Mouse (Mus musculus): ENCODE measurements around the gene Pgs1. TPM values are rescaled to one million over a fixed set of nuclear protein-coding genes. Genes with fewer than 3 reads are reported as not detected.
A peak's percentile ranks its signal among the peaks of the same experiment; 100 is the strongest.

The Pgs1 gene
- polyA plus RNA-seq, 1 experiment from 2014 or later: 41.2 TPM

GRCm38 (mm10) chr11:118023475-118023874 lies 37.4 kb downstream of the Pgs1 start:
- H3K4me2 ChIP-seq (replicated peaks): no peak overlapping the region
- no peak overlapping the region for H3K4me3 ChIP-seq (replicated peaks)
- H3K4me1 ChIP-seq: no peaks in the 10 kb centered on the region
- peaks cover 49% of the 10 kb centered on the region for H3K36me3 ChIP-seq
- H3K27ac ChIP-seq (replicated peaks): no peak overlapping the region
- H3K27me3 ChIP-seq: no peaks in the 10 kb centered on the region
- H3K9me3 ChIP-seq (replicated peaks): no peaks in the 10 kb centered on the region
- ATAC-seq (ENCODE audit: insufficient number of reproducible peaks, low FRiP score, low TSS enrichment, low read depth): no peak
- H3K9ac ChIP-seq: no peak overlapping the region
- 91% methylated on average over 7 of the region's 7 CpGs for WGBS

- 58% methylated on average over 2 of the region's 2 CpGs for WGBS
- Histone ChIP-seq H3K4me3 (replicated peaks) (no peak overlapping the region), H3K36me3 (peaks cover 49% of the 10 kb centered on the region), H3K27me3 (no peaks in the 10 kb centered on the region), H3K4me1 (no peaks in the 10 kb centered on the region), H3K27ac (replicated peaks) (no peak overlapping the region), H3K9ac (no peak overlapping the region), H3K9me3 (replicated peaks) (no peaks in the 10 kb centered on the region), H3K4me2 (replicated peaks) (no peak overlapping the region)
- no peak for ATAC-seq (ENCODE audit: insufficient number of reproducible peaks, low FRiP score, low TSS enrichment, low read depth)
Observed at GRCm38 (mm10) chr11:118024111-118024510, 38.0 kb downstream of the Pgs1 start.

- Histone ChIP-seq H3K4me1 (no peaks in the 10 kb centered on the region), H3K9me3 (replicated peaks) (no peaks in the 10 kb centered on the region), H3K9ac (no peak overlapping the region), H3K27ac (replicated peaks) (no peak overlapping the region), H3K27me3 (no peaks in the 10 kb centered on the region), H3K4me2 (replicated peaks) (no peak overlapping the region), H3K36me3 (peaks cover 20% of the 10 kb centered on the region; the same call in 1 of the 2 replicates), H3K4me3 (replicated peaks) (no peak overlapping the region)
- ATAC-seq (ENCODE audit: insufficient number of reproducible peaks, low FRiP score, low TSS enrichment, low read depth): 0 out of 2 replicates have a peak, but pooled peaks have one; percentile 40
- WGBS: 75% methylated on average over 6 of the region's 6 CpGs
Observed at GRCm38 (mm10) chr11:118029170-118029569, 43.1 kb downstream of the Pgs1 start.

- H3K4me3 ChIP-seq (replicated peaks): no peak overlapping the region
- 95% methylated on average over 9 of the region's 9 CpGs for whole genome bisulfite sequencing
- no peak for ATAC-seq (ENCODE audit: insufficient number of reproducible peaks, low FRiP score, low TSS enrichment, low read depth)
- H3K4me1 ChIP-seq: no peaks in the 10 kb centered on the region
- H3K4me2 ChIP-seq (replicated peaks): no peak overlapping the region
- no peak overlapping the region for H3K9ac ChIP-seq
- H3K9me3 ChIP-seq (replicated peaks): no peaks in the 10 kb centered on the region
- H3K27me3 ChIP-seq: no peaks in the 10 kb centered on the region
- H3K36me3 ChIP-seq: 0 out of 2 replicates have a peak, but pooled peaks cover 9% of the 10 kb centered on the region
- no peak overlapping the region for H3K27ac ChIP-seq (replicated peaks)
Observed at GRCm38 (mm10) chr11:118031134-118031533, 45.0 kb downstream of the Pgs1 start.

GRCm38 (mm10) chr11:118034395-118034794 lies 48.3 kb downstream of the Pgs1 start:
- ATAC-seq (ENCODE audit: insufficient number of reproducible peaks, low FRiP score, low TSS enrichment, low read depth): no peak
- Histone ChIP-seq H3K4me1 (no peaks in the 10 kb centered on the region), H3K4me3 (replicated peaks) (no peak overlapping the region), H3K36me3 (no peaks in the 10 kb centered on the region), H3K9ac (no peak overlapping the region), H3K4me2 (replicated peaks) (no peak overlapping the region), H3K27ac (replicated peaks) (no peak overlapping the region), H3K27me3 (no peaks in the 10 kb centered on the region), H3K9me3 (replicated peaks) (no peaks in the 10 kb centered on the region)
- 71% methylated on average over 13 of the region's 13 CpGs for WGBS

- H3K9me3 ChIP-seq (replicated peaks): no peaks in the 10 kb centered on the region
- no peak overlapping the region for H3K9ac ChIP-seq
- no peaks in the 10 kb centered on the region for H3K36me3 ChIP-seq
- no peak overlapping the region for H3K27ac ChIP-seq (replicated peaks)
- no peaks in the 10 kb centered on the region for H3K27me3 ChIP-seq
- WGBS: 59% methylated on average over 9 of the region's 9 CpGs
- ATAC-seq (ENCODE audit: insufficient number of reproducible peaks, low FRiP score, low TSS enrichment, low read depth): no peak
- H3K4me1 ChIP-seq: no peaks in the 10 kb centered on the region
- no peak overlapping the region for H3K4me3 ChIP-seq (replicated peaks)
- no peak overlapping the region for H3K4me2 ChIP-seq (replicated peaks)
Observed at GRCm38 (mm10) chr11:118035068-118035467, 49.0 kb downstream of the Pgs1 start.

- Histone ChIP-seq H3K4me2 (replicated peaks) (no peak overlapping the region), H3K9ac (no peak overlapping the region), H3K27me3 (no peaks in the 10 kb centered on the region), H3K36me3 (no peaks in the 10 kb centered on the region), H3K4me3 (replicated peaks) (no peak overlapping the region), H3K9me3 (replicated peaks) (no peaks in the 10 kb centered on the region), H3K27ac (replicated peaks) (no peak overlapping the region), H3K4me1 (peaks cover 6% of the 10 kb centered on the region)
- 90% methylated on average over 9 of the region's 9 CpGs for WGBS
- ATAC-seq (ENCODE audit: insufficient number of reproducible peaks, low FRiP score, low TSS enrichment, low read depth): no peak
Observed at GRCm38 (mm10) chr11:118042791-118043190, 56.7 kb downstream of the Pgs1 start.

- Histone ChIP-seq H3K9ac (no peak overlapping the region), H3K36me3 (no peaks in the 10 kb centered on the region), H3K27ac (replicated peaks) (no peak overlapping the region), H3K9me3 (replicated peaks) (no peaks in the 10 kb centered on the region), H3K4me2 (replicated peaks) (no peak overlapping the region), H3K4me1 (peaks cover 6% of the 10 kb centered on the region), H3K4me3 (replicated peaks) (no peak overlapping the region), H3K27me3 (no peaks in the 10 kb centered on the region)
- ATAC-seq (ENCODE audit: insufficient number of reproducible peaks, low FRiP score, low TSS enrichment, low read depth): peak; percentile 31; the same call in 1 of the 2 replicates
- WGBS: 58% methylated on average over 14 of the region's 14 CpGs
Observed at GRCm38 (mm10) chr11:118043293-118043907, 57.3 kb downstream of the Pgs1 start.

- Histone ChIP-seq H3K4me3 (replicated peaks) (no peak overlapping the region), H3K27me3 (no peaks in the 10 kb centered on the region), H3K4me1 (peaks cover 3% of the 10 kb centered on the region; the same call in 1 of the 2 replicates), H3K27ac (replicated peaks) (no peak overlapping the region), H3K9ac (no peak overlapping the region), H3K36me3 (no peaks in the 10 kb centered on the region), H3K4me2 (replicated peaks) (no peak overlapping the region), H3K9me3 (replicated peaks) (no peaks in the 10 kb centered on the region)
- 27% methylated on average over 8 of the region's 8 CpGs for WGBS
- ATAC-seq (ENCODE audit: insufficient number of reproducible peaks, low FRiP score, low TSS enrichment, low read depth): no peak
Observed at GRCm38 (mm10) chr11:118049641-118050040, 63.5 kb downstream of the Pgs1 start.

GRCm38 (mm10) chr11:118050174-118050573 lies 64.1 kb downstream of the Pgs1 start:
- Histone ChIP-seq H3K9me3 (replicated peaks) (no peaks in the 10 kb centered on the region), H3K4me3 (replicated peaks) (no peak overlapping the region)
- 73% methylated on average over 16 of the region's 16 CpGs for WGBS

GRCm38 (mm10) chr11:118058367-118058766 lies 72.3 kb downstream of the Pgs1 start:
- Histone ChIP-seq H3K36me3 (no peaks in the 10 kb centered on the region), H3K9ac (no peak overlapping the region), H3K4me1 (no peaks in the 10 kb centered on the region), H3K27ac (replicated peaks) (no peak overlapping the region), H3K9me3 (replicated peaks) (no peaks in the 10 kb centered on the region), H3K27me3 (no peaks in the 10 kb centered on the region), H3K4me2 (replicated peaks) (no peak overlapping the region), H3K4me3 (replicated peaks) (no peak overlapping the region)
- ATAC-seq (ENCODE audit: insufficient number of reproducible peaks, low FRiP score, low TSS enrichment, low read depth): no peak
- WGBS: 69% methylated on average over 12 of the region's 12 CpGs

More at GRCm38 (mm10) chr11:118050174-118050573, 64.1 kb downstream of the Pgs1 start:
- Histone ChIP-seq H3K27me3 (no peaks in the 10 kb centered on the region), H3K27ac (replicated peaks) (no peak overlapping the region), H3K4me2 (replicated peaks) (no peak overlapping the region), H3K9ac (no peak overlapping the region), H3K36me3 (no peaks in the 10 kb centered on the region), H3K4me1 (peaks cover 3% of the 10 kb centered on the region; the same call in 1 of the 2 replicates)
- ATAC-seq (ENCODE audit: insufficient number of reproducible peaks, low FRiP score, low TSS enrichment, low read depth): no peak

- H3K36me3 ChIP-seq: no peaks in the 10 kb centered on the region
- H3K4me3 ChIP-seq (replicated peaks): no peak overlapping the region
- H3K9ac ChIP-seq: no peak overlapping the region
- no peak overlapping the region for H3K4me2 ChIP-seq (replicated peaks)
- H3K9me3 ChIP-seq (replicated peaks): no peaks in the 10 kb centered on the region
- H3K4me1 ChIP-seq: no peaks in the 10 kb centered on the region
- no peaks in the 10 kb centered on the region for H3K27me3 ChIP-seq
- WGBS: 54% methylated on average over 10 of the region's 10 CpGs
- H3K27ac ChIP-seq (replicated peaks): no peak overlapping the region
- no peak for ATAC-seq (ENCODE audit: insufficient number of reproducible peaks, low FRiP score, low TSS enrichment, low read depth)
Observed at GRCm38 (mm10) chr11:118058872-118059271, 72.8 kb downstream of the Pgs1 start.

Data from embryonic facial prominence, embryonic 15.5 days (tissue).